Mouse (Mus musculus): ENCODE results near the gene Tbc1d16.

The Tbc1d16 gene

GRCm38 (mm10) chr11:119208870-119209370, 19.4 kb downstream of the Tbc1d16 start:
- no peak for DNase-seq (ENCODE audit: low read depth, low spot score)

DNA sequence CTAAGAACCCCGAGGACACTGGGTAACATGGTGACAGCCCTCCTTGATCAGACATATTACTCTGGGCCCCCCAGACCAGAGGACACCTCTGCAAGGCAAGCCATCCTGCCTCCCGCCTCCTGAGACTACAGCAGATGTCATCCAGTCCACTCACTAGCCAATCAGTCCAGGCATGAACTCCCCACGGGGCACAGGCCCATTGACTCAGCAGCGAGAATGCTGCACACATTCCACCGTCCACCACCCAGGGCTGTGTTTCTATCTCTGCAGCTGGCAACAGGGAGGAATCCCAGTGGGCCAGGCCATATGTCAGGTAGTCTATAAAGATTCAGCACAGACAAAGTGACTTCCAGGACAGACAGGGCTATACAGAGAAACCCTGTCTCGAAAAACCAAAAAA, 20.3 kb downstream of the Tbc1d16 start:
- DNase-seq (ENCODE audit: low read depth, low spot score), result no peak

DNA sequence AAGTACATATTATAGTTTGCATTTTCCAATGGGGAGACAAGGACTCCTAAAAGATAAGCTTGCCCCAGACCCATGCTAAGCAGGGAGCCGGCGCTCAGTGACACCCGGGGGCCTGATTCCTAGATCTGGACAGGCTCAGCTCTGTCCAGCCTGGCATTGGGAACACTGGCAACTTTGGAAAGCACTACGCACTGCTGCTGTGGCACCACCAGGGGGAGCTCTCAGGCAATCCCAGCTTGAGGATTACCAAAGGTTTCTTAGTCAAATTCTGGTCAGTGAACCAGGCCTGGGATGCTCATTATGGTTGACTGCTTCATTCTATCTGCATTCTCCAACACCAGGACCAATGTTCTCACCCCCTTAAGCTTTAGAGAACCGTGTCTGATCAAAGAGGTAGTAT, 21.7 kb downstream of the Tbc1d16 start:
- no peak for DNase-seq (ENCODE audit: low read depth, low spot score)

DNA sequence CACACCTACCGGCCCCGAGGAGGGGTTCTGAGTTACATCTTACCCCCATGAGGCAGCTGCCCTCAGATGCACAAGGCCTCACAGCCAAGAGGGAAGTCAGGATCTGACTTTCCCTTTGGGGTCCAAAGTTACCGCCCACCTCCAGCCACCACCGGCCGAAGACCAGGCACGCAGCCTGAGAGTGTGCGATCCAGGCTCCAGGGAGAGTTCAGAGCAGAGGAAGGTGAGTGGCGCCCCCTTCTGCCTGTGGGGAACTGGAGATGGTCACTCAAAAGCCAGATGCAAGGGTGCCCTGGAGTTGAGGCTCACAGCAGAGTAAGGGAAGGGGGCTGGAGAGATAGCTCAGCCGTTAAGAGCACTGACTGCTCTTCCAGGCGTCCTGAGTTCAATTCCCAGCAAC, 22.6 kb downstream of the Tbc1d16 start:
- DNase-seq (ENCODE audit: low read depth, low spot score), result no peak

DNA sequence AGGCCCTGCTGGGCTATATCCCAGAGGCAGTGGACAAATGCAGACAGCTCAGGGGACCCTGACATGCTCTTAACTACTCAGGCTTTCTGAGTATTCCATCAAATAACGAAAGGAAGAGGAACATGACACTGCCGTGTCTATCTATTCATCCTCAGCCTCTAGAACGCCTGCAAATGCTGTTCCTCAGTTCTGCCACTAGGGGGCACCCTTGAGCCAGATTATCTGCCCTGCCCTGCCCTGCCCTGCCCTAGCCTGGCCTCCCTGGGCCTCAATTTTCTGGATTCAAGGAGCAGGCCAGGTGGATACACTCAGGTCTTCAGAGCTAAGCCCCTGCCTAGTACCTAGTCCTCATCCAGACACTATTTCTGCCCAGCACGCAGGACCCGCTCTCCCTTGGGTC, 24.9 kb downstream of the Tbc1d16 start:
- no peak for DNase-seq (ENCODE audit: low read depth, low spot score)

- no peak for DNase-seq (ENCODE audit: low read depth, low spot score)
These were observed 29.1 kb downstream of the Tbc1d16 start for GRCm38 (mm10) chr11:119199233-119199601.

GRCm38 (mm10) chr11:119198564-119199232, 29.6 kb downstream of the Tbc1d16 start:
- no peak for DNase-seq (ENCODE audit: low read depth, low spot score)

DNA sequence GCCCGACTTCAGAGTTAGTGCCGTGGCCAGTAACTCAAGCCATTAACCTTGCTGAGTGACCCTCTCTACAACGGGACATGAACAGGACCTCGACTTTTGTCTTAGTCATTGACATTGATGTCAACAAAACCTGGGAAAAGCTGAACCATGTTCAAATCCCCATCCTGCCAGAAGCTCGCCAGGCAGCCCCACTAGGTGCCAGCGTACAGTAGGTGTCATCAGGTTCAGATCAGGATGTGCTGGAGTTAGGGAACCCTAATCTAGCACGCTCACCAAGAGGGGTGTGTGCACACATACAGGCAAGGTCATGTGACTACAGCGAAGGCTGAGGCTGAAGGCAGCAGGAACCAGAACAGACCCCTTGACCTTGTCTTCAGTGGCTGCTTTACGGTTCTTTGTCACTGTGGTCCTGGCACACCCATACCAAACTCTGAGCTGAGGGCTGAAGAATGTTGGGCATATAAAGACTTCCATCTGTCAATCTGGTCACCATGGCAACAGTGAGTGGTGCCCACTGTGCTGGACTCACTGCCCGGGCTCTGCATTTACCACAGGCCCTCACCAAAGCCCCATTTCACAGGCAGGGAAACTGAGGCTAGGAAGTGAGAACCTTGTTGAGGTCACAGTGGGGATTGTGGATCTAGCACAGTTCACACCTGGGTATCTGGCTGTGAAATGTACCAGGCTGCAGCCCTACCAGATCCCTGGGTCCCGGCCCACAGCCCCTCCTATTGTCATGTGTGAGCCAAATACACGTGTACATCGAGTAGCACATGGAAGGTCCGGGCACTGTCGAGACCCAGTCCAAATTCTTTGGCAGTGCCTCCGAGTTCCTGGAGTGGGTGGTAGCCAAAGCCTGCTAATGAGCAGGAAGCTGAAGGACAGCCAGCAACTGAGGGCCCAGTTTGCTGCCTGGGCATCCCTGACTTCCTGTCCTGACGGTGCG, 30.4 kb downstream of the Tbc1d16 start:
- DNase-seq (ENCODE audit: low read depth, low spot score), result no peak

DNA sequence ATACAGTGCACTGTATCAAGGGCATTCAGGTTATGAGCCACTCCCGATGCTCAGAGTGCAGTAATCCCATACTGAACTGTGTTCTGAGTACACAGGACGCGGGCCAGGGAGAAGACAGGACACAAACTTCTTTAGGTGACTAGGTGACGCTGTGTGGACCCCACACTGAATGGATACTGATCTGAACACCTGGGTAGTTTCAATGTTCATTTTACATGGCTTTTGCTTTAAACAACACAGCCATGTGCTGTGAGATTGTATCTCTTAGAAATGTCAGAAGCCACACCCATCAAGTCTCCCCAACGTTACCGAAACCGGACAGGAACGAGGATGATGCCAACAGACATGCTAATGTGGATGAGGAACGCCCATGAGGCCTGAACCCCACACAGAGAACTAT, 35.7 kb downstream of the Tbc1d16 start:
- no peak for DNase-seq (ENCODE audit: low read depth, low spot score)

GRCm38 (mm10) chr11:119192176-119192575, 36.1 kb downstream of the Tbc1d16 start:
- no peak for DNase-seq (ENCODE audit: low read depth, low spot score)

GRCm38 (mm10) chr11:119191606-119192081, 36.7 kb downstream of the Tbc1d16 start:
- DNase-seq (ENCODE audit: low read depth, low spot score), result no peak

DNA sequence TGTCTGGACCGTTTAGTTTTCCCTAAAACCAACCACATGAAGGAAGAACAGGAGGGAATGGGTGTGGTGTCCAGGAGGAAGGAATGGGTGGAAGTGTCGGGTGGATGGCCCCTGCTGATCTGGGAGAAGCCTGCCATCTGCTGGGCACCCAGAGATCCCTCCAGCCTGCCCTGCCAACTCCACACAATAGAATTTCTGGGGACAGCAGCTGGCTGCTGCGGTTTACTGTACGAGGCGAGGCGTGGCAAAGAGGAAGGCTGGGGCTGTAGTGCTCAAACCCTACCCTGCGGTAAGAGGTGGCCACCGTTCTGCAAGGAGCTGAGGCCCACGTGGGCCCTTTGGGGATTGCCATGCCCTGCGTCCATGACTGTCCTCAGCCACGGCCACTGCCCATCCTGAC, 37.8 kb downstream of the Tbc1d16 start:
- DNase-seq (ENCODE audit: low read depth, low spot score), result peak; percentile 61

- no peak for DNase-seq (ENCODE audit: low read depth, low spot score)
These were observed 39.0 kb downstream of the Tbc1d16 start for GRCm38 (mm10) chr11:119189319-119189718.

DNA sequence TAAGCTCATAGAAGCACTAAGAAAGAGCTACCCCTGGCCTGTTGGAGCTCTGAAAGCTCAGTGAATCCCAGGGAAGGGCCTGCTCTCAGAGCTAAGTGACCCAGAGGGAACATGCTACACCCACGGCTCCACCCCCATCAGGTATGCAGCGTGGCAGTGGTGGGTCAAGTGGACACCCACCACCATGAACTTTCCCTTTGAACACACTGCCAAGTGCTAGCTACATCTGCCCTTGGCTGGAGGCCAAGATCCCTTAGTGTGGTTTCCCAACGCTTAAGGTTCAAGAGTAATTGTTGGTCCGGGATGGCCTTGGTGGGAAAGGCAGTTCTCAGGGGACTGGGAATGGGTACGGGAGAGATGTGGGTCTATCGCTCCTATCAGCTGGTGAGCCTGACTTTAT, 39.9 kb downstream of the Tbc1d16 start:
- DNase-seq (ENCODE audit: low read depth, low spot score), result no peak

- DNase-seq (ENCODE audit: low read depth, low spot score), result no peak
These were observed 40.5 kb downstream of the Tbc1d16 start for GRCm38 (mm10) chr11:119187800-119188197.

GRCm38 (mm10) chr11:119186989-119187799, 41.1 kb downstream of the Tbc1d16 start:
- DNase-seq (ENCODE audit: low read depth, low spot score), result peak; percentile 48

DNA sequence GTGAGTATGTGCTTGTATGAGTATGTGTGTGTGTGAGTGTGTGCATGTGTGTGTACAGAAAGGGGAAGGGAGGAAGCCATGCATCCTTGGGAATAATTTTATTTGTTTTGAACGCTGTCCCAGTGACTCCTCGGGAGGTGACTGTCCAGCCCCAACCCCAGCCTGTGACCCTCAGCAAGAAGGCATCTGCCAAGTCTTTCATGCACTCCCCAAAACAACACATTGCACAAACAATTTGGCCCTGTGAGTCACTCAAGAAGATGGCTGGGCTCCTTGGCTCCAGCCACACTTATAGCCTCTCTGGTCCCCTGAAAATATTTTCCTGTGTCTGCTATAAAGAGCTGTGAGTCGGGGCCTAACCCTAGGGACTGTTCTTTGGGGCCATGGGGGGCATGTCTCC, 41.9 kb downstream of the Tbc1d16 start:
- no peak for DNase-seq (ENCODE audit: low read depth, low spot score)

DNA sequence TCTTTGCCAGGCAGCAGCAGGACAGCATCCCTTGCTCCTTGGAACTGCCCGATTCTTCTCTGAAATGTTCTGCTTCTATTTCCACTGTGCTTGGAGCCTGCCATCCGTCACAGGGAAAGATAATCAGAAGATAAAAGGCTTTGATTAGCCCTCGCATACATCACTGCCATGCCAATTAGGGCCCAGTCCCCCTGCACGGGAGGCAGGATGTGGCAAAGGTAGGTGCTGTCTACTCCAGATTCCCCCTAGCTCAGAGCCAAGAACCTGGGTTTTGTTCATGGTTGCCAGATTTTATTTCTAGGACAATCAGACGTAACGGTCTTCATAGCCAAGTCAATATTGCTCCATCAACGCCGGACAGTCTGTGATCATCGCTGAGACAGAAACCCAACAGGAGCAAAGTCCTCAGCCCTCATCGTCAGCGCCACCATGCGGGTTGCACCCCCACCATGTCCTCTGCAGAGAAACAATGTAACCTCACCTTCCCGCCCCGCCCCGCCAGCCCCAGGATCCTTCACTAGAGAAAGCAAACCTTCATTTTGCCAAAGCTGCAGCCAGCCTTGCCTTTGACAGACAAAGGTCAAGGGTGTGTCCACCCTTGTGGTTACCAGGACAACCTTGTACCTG, 44.5 kb downstream of the Tbc1d16 start:
- no peak for DNase-seq (ENCODE audit: low read depth, low spot score)

- no peak for DNase-seq (ENCODE audit: low read depth, low spot score)
These were observed 46.4 kb downstream of the Tbc1d16 start for GRCm38 (mm10) chr11:119181861-119182395.

DNA sequence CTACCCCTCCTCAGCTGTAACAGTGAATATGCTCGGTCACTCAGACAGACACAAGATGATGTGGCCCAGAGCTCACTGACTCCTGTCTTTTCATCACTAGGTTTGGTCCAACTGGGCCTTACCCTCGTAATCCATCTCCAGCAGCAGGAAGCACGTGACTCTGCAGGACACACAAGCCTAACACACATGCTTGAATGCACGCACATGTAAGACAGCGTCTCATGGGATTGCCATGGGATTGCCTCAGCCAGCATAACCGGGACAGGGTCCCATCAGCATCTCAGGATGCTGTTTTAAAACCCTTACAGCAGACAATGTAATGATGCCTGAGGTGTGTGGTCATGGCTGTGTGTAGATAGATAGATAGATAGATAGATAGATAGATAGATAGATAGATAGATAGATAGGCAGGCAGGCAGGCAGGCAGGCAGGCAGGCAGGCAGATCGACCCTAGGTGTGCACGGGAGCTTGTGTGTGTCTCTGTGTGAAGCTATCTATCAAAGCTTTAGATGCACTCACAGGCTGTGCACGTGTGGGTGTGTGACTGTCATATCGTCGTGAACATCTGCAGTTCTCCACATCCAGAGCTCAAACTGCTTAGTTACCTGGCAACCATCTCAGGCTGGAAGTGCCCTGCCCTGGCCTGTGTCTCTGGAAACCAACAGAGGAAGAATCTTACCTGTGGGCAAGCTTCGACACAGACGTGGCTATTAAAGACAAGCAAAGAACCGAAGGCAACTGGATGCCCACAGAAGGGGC, 47.3 kb downstream of the Tbc1d16 start:
- no peak for DNase-seq (ENCODE audit: low read depth, low spot score)
